Mouse (Mus musculus): Measurements from ENCODE around the gene Sept4.

Gene Sept4

DNA sequence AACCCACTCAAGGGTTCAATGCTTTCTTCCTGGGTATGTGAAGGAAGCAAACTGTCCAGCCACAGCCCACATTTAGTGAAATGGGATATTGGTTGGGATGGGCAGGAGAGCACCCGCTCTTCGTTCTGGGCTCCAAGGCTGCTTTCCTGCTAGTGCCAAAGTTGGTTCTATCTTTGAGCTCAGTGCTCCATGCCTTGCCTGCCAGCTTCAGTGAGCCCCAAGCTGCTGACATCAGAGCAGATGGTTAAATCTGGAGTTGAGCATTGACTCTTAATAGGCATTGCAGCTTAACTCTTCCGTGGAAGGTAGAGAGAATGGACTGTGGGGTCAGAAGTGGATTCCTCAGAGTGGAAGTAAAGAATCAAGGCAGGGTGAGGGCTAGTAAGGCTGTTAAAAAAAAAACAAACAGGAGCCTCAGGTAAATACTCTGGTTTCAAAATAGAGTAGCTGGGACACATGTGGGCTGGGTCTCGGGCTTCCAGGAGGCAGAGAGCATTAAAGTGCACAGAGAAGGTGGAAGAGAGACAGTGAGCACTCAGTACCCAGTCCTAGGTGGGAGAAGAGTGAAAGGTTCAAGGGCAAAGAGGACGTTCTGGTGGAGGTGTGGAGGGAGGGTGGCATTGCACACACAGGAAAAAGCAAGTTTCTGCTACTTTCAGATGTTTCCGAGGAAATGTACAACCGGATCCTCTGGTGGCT lies at the start of gene Sept4:
TSS of gene Sept4 (plus strand) at position 649 of the 699 bp plus-strand sequence.
- in situ Hi-C loops (cut with MboI), result no loop called here

DNA sequence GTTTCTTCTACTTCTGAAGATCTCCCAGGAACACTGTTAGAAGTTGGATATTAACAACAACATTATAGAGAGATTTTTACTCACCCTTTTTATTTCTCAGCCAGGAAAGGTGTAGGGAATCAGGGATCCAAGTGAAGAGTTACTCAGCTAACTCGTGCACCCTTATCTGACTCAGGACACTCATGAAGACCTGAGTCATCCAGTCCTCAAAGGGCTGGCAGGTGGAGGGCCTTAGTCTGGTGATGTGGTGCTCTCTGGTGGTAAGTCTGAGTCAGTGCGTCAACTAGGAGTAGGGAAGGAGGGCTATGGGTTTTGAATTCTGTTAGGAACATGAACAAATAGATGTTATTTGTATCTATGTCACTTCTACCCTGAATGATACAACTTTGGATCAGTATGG lies 49.4 kb upstream of the Sept4 start:
- in situ Hi-C loops (cut with MboI), result loop anchor here (10.0 kb wide), 1 partner anchor 304 kb away; no protein-coding TSS in a partner anchor

DNA sequence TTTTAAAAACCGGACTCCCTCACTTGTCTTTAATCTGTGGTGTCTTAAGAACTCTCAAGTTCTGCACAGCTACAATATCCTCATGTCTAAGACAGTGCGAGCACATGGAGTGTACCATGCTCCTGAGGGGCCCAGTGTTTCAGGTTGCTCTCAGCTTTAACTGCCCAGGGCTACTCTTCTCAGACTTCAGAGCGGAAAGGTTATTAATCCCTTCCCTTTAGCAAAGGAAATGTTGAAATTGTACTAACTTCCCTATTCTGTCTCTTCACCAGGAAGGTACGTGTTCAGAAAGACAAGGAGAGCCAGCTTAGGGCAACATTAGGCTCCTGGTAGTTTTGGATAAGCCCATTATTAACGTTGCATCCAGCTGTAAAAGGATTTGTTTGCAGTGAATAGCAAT lies 45.2 kb upstream of the Sept4 start:
- in situ Hi-C loops (cut with MboI), result no loop called here

DNA sequence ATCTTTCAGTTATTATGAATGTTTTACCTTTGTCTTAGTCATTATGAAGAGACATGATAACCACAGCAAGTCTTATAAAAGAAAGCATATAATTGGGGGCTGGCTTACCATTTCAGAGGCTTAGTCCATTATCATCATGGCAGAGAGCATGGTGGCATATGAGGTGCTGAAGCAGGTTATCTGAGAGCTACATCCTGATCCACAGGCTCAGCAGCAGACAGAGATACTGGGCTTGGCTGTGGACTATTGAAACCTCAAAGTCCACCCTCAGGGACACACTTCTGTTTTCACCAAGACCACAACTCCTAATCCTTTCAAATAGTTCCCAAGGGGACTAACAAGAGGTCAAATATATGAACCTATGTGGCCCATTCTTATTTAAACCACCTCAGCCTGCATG lies 44.7 kb upstream of the Sept4 start:
- in situ Hi-C loops (cut with MboI), result no loop called here

DNA sequence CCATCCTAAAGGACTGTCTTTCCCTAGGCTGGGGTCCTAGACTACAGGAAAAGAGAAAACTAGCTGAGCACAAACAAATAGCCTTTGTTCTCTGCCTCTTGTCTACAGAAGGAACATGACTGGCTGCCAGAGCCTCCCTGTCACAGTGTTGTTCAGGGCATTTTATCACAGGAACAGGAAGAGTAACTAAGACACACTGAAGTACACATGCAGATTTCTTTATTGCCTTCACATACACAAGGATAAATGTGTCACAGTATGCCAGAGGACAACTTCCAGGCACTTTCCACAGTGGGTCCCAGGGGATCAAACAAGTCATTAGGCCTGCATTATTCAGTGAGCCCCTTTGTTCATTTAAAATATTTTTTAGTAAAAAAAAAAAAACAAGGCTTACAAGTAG lies 43.9 kb upstream of the Sept4 start:
- in situ Hi-C loops (cut with MboI), result no loop called here

DNA sequence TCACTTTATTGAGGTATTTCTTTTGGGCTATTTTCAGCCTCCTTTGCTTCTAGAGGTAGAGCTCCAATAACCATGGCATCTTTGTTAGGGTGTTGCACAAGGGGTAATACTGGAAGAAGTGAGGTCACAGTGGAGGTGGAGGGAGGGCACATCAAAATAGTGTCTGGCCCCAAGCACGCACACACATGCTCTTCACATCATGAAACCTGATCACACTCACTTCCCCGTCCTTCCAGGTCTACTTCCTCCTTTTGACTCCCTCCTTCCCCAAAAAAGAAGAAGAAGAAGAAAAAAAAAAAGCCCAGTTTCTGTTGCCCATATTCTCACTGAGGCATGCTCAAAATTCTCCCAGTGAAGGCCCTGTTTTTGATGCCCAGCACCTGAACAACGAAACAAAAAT lies 41.3 kb upstream of the Sept4 start:
- in situ Hi-C loops (cut with MboI), result no loop called here

DNA sequence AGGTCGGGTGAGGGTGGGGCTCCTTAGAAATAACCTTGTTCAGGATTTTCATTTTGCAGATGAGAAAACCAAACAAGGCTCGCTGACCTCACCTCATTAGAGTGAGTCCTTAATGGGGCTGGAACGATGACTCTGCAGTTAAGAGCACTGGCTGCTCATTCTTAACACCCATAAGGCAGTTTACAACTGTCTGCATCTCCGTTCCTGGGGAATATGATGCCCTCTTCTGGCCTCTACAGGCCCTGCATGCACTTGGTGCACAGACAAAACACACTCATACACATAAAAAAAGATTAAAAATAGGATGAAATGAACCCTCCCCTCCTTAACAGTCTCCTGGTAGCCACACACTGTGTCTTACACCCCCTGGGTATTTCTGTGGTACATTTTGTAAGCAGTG lies 40.7 kb upstream of the Sept4 start:
- in situ Hi-C loops (cut with MboI), result no loop called here

DNA sequence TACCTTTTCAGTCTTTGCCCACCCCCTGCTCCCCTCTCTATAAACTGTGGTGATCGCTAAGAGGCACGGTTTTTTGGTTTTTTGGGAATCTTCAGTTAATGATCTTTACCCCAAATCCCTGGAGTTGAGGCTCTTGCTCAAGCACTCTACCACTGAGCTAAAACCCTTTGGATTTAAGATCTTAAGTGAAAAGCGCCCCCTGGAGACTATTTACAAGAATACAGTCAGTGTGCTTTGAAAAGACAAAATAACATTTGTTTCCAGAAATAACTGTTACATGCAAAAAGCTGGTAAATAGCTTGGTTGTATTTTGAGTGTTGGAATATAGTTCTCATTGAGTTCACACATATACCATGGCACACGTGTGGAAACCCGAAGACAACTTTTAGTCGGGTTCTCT lies 37.0 kb upstream of the Sept4 start:
- in situ Hi-C loops (cut with MboI), result no loop called here

DNA sequence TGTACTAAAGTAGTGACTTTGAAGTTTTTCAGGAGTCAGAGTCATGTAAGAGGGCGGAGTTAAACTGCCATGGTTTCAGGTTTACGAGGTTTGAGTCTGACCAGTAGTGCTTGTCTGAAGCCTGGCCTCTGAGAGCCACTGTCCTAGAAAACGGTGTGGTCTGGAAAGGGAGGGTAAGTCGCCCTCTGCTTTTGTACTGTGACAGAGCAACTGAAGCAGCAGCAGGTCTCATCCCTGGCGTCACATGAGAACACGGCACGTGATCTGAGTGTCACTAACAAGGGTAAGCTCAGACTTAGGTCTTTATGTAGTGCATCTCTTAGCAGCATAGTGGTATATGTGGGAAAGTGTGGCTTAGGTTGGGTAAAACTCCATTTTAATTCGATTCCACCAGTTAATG lies 26.4 kb upstream of the Sept4 start:
- in situ Hi-C loops (cut with MboI), result no loop called here

DNA sequence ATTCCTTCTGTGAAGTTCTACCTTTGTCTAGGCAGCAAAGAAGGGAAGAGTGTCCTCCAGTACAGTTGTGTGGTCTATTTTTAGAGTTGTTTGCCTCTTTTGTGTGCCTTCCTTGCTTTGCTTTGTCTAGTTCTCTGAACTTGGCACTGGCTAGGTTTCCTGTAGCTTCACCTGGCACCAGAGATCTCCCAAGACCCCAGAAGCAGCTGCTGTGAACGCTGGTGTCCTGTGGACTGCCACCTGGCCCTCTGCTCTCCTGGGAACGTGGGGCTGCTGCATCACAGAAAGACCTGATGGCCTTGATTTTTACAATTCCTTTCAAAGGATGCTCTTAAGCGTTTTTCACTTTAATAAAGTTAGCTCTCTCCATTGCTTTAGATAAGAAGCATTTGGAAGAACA lies 25.8 kb upstream of the Sept4 start:
- in situ Hi-C loops (cut with MboI), result no loop called here

DNA sequence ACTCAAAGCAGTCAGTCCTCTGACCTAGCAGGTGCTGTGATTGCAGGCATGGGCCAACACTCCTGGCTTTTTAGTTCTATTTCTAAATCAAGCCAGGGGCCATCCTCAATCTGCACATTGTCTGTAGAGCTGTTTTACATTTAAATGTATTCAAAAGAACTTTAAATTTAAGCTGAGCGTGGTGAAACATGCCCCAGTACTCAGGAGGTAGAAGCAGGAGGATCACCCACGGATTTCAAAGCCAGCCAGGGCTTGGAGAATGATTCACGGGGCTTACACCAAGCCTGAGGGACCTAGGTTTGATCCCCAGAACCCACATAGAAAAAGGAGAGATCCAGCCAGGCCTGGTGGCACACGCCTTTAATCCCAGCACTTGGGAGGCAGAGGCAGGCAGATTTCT lies 15.4 kb upstream of the Sept4 start:
- in situ Hi-C loops (cut with MboI), result no loop called here

DNA sequence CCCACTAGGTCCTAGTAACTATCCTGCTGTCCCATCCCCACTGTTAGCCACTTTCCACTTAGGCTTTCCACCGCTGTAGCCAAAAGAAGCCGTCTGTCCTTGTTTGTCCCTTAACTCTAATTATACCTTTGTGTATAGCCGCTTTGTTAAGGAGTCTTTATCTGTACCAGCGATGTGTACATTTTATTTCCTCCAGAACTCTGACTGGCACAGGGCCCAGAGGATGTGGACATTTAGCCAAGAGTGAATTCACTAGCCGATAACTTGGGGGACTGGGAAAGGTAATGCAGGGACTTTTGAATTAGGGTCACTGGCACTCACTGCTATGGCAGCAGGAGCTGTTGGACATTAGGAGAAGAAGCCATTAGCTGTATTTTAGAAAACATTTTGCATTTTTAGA lies 14.3 kb upstream of the Sept4 start:
- in situ Hi-C loops (cut with MboI), result no loop called here

DNA sequence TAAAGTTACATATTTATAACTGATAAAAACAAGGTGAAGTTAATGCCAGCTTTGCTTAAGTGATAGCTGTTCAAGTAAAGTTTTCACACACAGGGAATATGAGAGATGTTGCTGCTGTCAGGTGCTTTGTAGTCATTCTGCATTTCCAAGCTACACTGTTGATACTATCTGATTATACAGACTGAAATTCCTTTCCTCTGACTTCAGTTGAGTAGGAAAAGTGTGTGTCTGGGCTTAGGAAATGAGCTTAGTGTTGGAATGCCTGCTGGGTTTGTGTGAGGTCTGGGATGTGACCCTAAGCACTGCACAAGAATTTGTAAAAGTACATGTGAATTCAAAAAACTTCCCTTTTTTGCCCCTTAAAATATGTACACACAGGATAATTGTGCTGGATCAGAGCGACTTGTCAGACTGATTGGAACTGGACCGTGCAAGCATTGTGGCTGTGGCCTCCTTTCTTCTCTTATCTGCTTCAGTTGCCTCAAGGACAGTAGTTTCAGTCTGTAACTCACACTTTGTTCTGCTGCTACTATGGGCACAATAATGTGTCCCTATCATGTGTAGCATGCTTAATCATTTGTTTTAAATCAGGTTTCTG lies 13.5 kb upstream of the Sept4 start:
- in situ Hi-C loops (cut with MboI), result no loop called here

DNA sequence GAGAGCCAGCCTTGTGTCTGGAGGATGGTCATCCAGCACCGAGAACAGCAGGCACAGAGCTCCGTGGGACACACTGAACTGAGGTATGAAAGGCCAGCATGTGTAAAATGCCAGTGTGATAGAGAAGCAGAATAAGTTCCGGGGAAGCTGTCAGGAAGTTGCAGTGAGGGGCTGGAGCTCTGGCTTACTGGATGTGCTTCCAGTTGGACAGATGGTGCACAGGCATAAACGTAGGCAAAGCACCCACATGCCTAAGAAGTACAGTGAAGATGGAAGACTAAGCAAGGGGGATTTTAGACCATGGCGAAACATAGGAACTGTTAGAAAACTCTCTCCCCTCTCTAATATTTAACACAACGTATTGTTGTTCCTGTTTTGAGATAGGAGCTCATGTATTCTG lies 7.5 kb upstream of the Sept4 start:
- in situ Hi-C loops (cut with MboI), result no loop called here

DNA sequence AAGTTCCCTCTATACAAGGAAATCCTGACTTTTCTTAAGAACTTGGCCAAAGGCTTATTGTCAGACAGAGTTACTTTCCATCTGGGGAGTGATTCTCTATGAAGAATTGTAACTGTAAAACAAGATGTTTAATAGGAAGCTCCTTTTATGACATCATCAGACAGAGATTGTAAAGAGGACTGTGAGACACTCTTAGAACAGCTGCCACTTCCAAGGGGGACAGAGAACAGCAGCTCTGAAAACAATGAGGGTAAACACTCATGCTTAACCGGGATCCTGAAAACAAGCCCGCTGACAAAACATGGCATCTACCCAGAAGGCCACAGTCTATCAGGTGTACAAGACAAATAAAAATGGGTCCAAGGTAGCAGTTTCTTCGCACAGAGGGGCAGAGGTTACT lies 2.2 kb upstream of the Sept4 start, which contains the start of gene Gm11492:
TSS of gene Gm11492 (plus strand) at position 153 of the 400 bp plus-strand sequence.
- in situ Hi-C loops (cut with MboI), result no loop called here

DNA sequence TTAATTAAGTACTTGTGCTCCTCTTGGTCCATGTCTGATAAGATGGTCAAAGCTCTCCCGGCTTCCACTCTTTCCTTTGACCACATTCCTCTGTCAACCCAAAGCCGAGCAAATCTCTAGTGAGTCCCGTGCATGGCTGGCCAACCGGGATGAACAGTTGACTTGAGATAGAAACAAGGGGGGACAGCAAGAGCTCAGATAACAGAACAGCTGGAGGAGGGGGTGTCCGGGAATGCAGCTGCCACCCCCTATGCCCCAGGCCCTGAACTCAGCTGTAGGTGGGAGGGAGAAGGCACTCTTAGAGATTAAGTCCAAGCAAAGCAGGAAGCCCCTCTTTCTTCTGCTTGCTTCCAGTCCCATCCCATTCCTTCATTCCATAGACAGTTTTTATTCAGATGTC lies 2.0 kb downstream of the Sept4 start:
- in situ Hi-C loops (cut with MboI), result no loop called here

DNA sequence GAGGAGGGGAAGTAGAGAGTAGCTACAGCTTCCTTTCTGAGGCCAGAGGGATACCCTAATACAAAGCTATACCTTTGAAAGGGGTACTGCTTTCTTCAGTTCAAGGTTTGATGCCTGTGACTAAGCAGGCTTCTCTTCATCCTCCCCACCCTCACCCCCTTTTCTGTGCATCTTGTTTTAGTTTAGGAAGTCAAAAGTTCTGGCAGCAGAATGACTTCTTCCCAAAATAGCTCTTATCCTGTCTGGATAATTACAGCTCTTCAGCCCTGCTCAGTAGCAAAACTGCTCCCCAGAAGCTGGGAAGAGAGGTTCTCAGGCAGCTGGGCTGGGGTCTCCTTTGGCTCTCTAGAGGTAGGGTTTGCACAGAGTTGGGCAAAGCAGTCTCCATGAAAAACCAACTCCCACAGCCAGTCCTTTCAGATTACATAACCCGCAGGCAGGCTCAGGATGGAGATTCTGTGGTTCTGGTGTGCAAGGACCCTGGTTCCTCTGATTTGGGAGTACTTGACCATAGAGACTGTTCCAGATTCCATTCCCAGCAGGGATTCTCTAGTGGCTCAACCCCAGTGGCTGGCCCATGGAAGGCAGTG lies 2.8 kb downstream of the Sept4 start:
- in situ Hi-C loops (cut with MboI), result no loop called here

DNA sequence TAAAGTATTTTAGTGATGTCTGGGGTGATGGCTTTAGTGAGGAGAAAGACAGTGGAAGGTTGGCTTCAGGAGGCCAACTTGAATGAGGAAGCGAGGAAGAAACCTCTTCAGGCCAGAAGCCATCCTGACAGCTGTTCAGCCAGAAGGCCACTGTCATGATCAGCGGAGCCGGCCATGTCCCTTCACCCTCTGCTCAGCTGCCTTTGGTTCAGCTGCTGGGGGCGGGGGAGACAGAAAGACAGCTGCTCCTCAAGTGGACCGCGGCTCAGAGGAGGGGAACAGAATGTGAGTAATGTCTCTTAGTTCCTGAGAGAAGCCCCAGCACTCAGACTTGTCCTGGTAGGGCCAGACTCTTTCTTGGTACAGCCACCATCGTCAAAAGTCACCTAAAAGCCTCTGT lies 5.0 kb downstream of the Sept4 start:
- in situ Hi-C loops (cut with MboI), result no loop called here

DNA sequence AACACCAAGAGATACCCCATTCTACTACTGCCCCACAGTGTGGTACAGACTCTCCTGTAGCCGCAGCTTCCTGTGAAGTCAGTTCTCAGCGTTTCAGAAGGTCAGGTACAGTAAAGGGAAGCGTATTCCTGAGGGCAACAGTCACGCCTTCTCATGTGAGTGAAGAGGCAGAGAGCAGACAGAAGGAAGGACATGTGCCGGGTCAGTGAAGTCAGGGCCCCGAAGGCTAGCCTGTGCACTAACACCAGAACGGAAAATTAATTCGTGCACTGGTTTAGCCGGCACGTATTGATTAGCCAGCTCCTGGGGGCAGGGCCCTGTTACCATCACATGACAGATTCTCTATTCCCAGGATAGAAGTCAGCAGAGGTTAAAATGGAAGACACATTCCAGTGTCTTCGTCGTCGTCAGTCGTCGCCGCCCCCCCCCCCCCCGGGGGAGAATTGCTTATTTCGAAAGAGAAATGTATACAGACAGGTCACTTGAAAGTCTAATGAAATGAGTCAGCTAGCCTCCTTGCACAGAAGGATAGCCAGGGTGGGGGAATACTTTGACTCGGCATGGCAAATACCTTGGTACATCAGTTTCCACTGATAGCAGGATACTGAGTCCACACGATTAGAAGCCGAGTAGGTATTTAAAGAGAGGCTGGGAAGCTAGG lies 5.9 kb downstream of the Sept4 start:
- in situ Hi-C loops (cut with MboI), result no loop called here

DNA sequence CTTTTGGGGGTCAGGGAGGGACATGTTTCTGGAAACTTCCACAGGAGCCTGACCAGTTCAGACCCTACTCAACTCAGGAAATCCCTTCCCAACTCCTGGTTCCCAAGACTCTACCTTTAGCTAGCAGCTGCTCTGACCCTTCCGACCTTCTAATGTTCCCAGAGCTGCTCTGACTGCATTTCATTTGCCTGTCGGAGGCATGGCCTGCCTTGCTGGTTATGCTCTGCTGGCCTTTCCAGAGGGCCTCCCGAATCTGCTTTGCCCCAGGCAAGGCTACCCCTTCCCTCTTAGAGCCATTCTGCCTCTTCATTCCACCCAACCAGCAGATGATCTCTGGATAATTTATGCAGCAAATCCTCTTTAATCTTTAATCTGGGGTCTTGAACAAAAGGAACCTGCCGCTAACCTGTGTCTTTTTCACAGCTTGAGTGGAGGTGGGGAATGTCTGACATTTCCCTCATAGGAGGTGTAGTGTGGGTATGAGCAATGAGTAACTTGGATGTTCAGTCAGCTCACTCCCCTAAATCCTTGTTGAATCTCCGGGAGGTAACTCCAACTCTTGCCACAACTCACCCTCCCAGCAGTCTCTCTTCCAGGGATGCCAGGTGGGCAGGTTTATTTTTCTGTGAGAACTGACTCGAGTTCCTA lies 9.0 kb downstream of the Sept4 start:
- in situ Hi-C loops (cut with MboI), result no loop called here

DNA sequence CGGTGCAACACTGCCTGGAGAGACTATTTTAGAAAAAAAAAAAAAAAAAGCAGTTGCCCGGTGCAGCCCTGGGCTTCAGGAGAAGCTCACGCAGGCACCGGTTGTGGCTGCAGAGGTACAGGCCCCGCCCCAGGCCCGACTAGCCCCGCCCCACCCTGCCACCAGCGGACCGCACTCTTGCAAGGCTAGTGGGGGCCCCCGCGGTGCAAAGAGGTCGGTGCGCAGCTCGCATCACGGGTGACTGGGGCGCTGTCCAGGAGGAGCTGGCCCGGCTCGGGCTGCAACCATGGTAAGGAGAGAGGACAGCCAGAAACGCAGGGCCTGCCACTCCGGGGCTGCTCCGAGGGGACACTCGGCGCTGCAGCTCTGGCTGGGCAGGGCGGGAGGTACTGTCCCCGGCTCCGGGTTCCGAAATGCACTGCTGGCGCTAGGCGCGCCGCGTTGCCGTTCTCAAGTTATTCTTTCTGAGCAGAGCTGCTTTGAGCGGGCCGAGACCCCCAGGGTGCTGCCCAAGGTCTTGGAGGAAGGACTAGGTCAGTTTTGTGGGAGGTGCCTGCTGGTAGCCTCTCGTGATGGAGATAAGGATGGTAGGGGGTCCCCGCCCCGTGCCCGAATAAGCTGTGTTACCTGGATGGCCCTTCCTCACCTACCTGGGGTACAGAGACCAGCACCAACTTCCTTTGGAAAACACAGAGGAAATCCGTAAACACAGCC lies 9.7 kb downstream of the Sept4 start:
- in situ Hi-C loops (cut with MboI), result no loop called here
